10 mouse cellular contexts compared by ENCODE assay signal in genomic region chr4:137919116-137919515, GRCm38 (mm10). TPM values are rescaled to one million over a fixed set of nuclear protein-coding genes. Genes with fewer than 3 reads are reported as not detected.
DNase-seq lines count a peak whose midpoint lies in the region; ATAC-seq lines count a peak whose summit lies in the region.
"Had no signal": no experiment of that assay in that cellular context is flagged by ENCODE, and none has a peak within 500 bp of the region (broad histone marks: within the 10 kb centered on the region; RNA-seq: fewer than 3 reads in every experiment).

No protein-coding gene starts in this region.

- H3K4me2 ChIP-seq in heart, embryonic 12.5 days = no peak overlapping the region
- no peak overlapping the region for H3K4me2 ChIP-seq in midbrain, embryonic 16.5 days (ENCODE audit: low read length)
- H3K4me2 ChIP-seq in heart, embryonic 16.5 days (ENCODE audit: low read depth, low read length) = no peak overlapping the region
- no peak overlapping the region for H3K4me2 ChIP-seq in stomach, embryonic 14.5 days (replicated peaks; ENCODE audit: low read depth, low read length)

- H3K27ac ChIP-seq in heart, embryonic 12.5 days (ENCODE audit: poor library complexity, severe bottlenecking) = peak overlapping the region; percentile 82
- H3K27ac ChIP-seq in midbrain, embryonic 10.5 days (replicated peaks) = peak overlapping the region; percentile 77
- no peak overlapping the region for H3K27ac ChIP-seq in midbrain, embryonic 16.5 days (ENCODE audit: low read length)
- H3K27ac ChIP-seq in heart, embryonic 16.5 days (ENCODE audit: low read length) = peak overlapping the region; percentile 83
- peak overlapping the region; percentile 92; the same call in 1 of the 2 replicates for H3K27ac ChIP-seq in stomach, embryonic 14.5 days (ENCODE audit: low read length)

- no peaks in the 10 kb centered on the region for H3K27me3 ChIP-seq in heart, embryonic 12.5 days (replicated peaks)
- H3K27me3 ChIP-seq in midbrain, embryonic 10.5 days (ENCODE audit: low read depth, poor library complexity, severe bottlenecking) = peaks cover 13% of the 10 kb centered on the region
- no peaks in the 10 kb centered on the region for H3K27me3 ChIP-seq in midbrain, embryonic 16.5 days (ENCODE audit: control insufficient read depth, insufficient read depth, low read depth, low read length)
- no peaks in the 10 kb centered on the region for H3K27me3 ChIP-seq in heart, embryonic 16.5 days (ENCODE audit: control insufficient read depth, insufficient read depth, low read length)
- no peaks in the 10 kb centered on the region for H3K27me3 ChIP-seq in stomach, embryonic 14.5 days (ENCODE audit: control insufficient read depth, insufficient read depth, low read length)

- no peak for ATAC-seq in heart, embryonic 12.5 days (ENCODE audit: insufficient number of reproducible peaks, low FRiP score)
- no peak for ATAC-seq in midbrain, embryonic 16.5 days
- ATAC-seq in heart, embryonic 16.5 days (replicated peaks; ENCODE audit: extremely low read depth, insufficient read depth, low FRiP score) = no peak
- ATAC-seq in stomach, embryonic 14.5 days (ENCODE audit: insufficient number of reproducible peaks, insufficient read depth, low FRiP score, low read depth) = no peak

- no peaks in the 10 kb centered on the region for H3K9me3 ChIP-seq in heart, embryonic 12.5 days (replicated peaks)
- H3K9me3 ChIP-seq in midbrain, embryonic 10.5 days (replicated peaks) = no peaks in the 10 kb centered on the region
- H3K9me3 ChIP-seq in midbrain, embryonic 16.5 days (replicated peaks; ENCODE audit: control insufficient read depth, low read length, poor library complexity, severe bottlenecking) = no peaks in the 10 kb centered on the region
- no peaks in the 10 kb centered on the region for H3K9me3 ChIP-seq in heart, embryonic 16.5 days (replicated peaks; ENCODE audit: control insufficient read depth, low read length)
- H3K9me3 ChIP-seq in stomach, embryonic 14.5 days (ENCODE audit: control insufficient read depth, low read depth, low read length) = no peaks in the 10 kb centered on the region

- no peak for DNase-seq in heart, adult 8-10 months (ENCODE audit: low spot score)
- no peak for DNase-seq in midbrain, embryonic 10.5 days (ENCODE audit: low spot score)
- no peak for DNase-seq in thymus, adult 18-20 months
- DNase-seq in left cerebral cortex, postnatal 4 days = no peak
- DNase-seq: right cerebral cortex, postnatal 14 days; thymus, postnatal 25 days had no signal

- intact Hi-C loops in left cerebral cortex, postnatal 4 days (cut with DNase I) = no loop called here

- no peak overlapping the region for H3K9ac ChIP-seq in heart, embryonic 12.5 days
- no peak overlapping the region for H3K9ac ChIP-seq in midbrain, embryonic 16.5 days (ENCODE audit: low read depth, low read length)
- peak overlapping the region; percentile 32; the same call in 1 of the 2 replicates for H3K9ac ChIP-seq in heart, embryonic 16.5 days (ENCODE audit: low read length)
- no peak overlapping the region for H3K9ac ChIP-seq in stomach, embryonic 14.5 days (replicated peaks; ENCODE audit: low read depth, low read length)

- H3K4me1 ChIP-seq in heart, embryonic 12.5 days (replicated peaks) = peaks cover 65% of the 10 kb centered on the region
- H3K4me1 ChIP-seq in midbrain, embryonic 10.5 days = peaks cover 58% of the 10 kb centered on the region
- H3K4me1 ChIP-seq in midbrain, embryonic 16.5 days (ENCODE audit: control insufficient read depth, insufficient read depth, low read length) = peaks cover 38% of the 10 kb centered on the region
- peaks cover 23% of the 10 kb centered on the region for H3K4me1 ChIP-seq in heart, embryonic 16.5 days (ENCODE audit: control insufficient read depth, insufficient read depth, low read length)
- peaks cover 45% of the 10 kb centered on the region for H3K4me1 ChIP-seq in stomach, embryonic 14.5 days (ENCODE audit: control insufficient read depth, insufficient read depth, low read length)

- H3K4me3 ChIP-seq in heart, embryonic 12.5 days = no peak overlapping the region
- no peak overlapping the region for H3K4me3 ChIP-seq in midbrain, embryonic 10.5 days
- H3K4me3 ChIP-seq in midbrain, embryonic 16.5 days (ENCODE audit: low read depth, low read length) = no peak overlapping the region
- no peak overlapping the region for H3K4me3 ChIP-seq in heart, embryonic 16.5 days (ENCODE audit: low read length)
- H3K4me3 ChIP-seq in stomach, embryonic 14.5 days (ENCODE audit: low read depth, low read length) = no peak overlapping the region

- peaks cover 24% of the 10 kb centered on the region for H3K36me3 ChIP-seq in heart, embryonic 12.5 days
- H3K36me3 ChIP-seq in midbrain, embryonic 10.5 days = peaks cover 3% of the 10 kb centered on the region; the same call in 1 of the 2 replicates
- 0 out of 2 replicates have a peak, but pooled peaks cover 3% of the 10 kb centered on the region for H3K36me3 ChIP-seq in midbrain, embryonic 16.5 days (ENCODE audit: control insufficient read depth, insufficient read depth, low read length)
- no peaks in the 10 kb centered on the region for H3K36me3 ChIP-seq in heart, embryonic 16.5 days (ENCODE audit: control insufficient read depth, insufficient read depth)
- H3K36me3 ChIP-seq in stomach, embryonic 14.5 days (ENCODE audit: control insufficient read depth, insufficient read depth, low read length) = peaks cover 9% of the 10 kb centered on the region

- WGBS in heart, embryonic 12.5 days = 61% methylated on average over 10 of the region's 10 CpGs
- WGBS in midbrain, embryonic 10.5 days = 55% methylated on average over 10 of the region's 10 CpGs
- 49% methylated on average over 10 of the region's 10 CpGs for WGBS in midbrain, embryonic 16.5 days
- WGBS in heart, embryonic 16.5 days = 69% methylated on average over 10 of the region's 10 CpGs
- 65% methylated on average over 10 of the region's 10 CpGs for WGBS in stomach, embryonic 14.5 days

RNA-seq across cellular contexts. Expression of gene Ece1, which starts 57.1 kb away (rescaled TPM):
- polyA plus RNA-seq in heart, embryonic 12.5 days (2016; fragmentation: Nextera tagmentation; extraction: Ambion mirVana) = 122 and 144 TPM in 2 replicates
- 100 to 1,000 TPM; 101 to 124 (median 116) TPM for total RNA-seq in heart, adult 8-10 months (2022)
- 31.6 and 31.7 TPM in 2 replicates for polyA plus RNA-seq in midbrain, embryonic 10.5 days (2016; fragmentation: Nextera tagmentation; extraction: Ambion mirVana)
- 20.8 and 21.3 TPM in 2 replicates for polyA plus RNA-seq in midbrain, embryonic 16.5 days (2015; fragmentation: Nextera tagmentation; extraction: Ambion mirVana)
- 57.2 and 69.2 TPM in 2 replicates for polyA plus RNA-seq in heart, embryonic 16.5 days (2015; fragmentation: Nextera tagmentation; extraction: Ambion mirVana)
- 80.6 and 83.2 TPM in 2 replicates for polyA plus RNA-seq in stomach, embryonic 14.5 days (2014; fragmentation: Nextera tagmentation; extraction: Ambion mirVana)
- total RNA-seq in left cerebral cortex, postnatal 4 days (2021) = 10 to 100 TPM; 47.3 to 49.5 TPM
